Mouse (Mus musculus): ENCODE results near the gene Scfd2. TPM values are rescaled to one million over a fixed set of nuclear protein-coding genes. Genes with fewer than 3 reads are reported as not detected.
A peak's percentile ranks its signal among the peaks of the same experiment; 100 is the strongest.

Gene Scfd2
- polyA plus RNA-seq, 1 experiment from 2014 or later = 14.4 TPM

GRCm38 (mm10) chr5:74530785-74531184 lies 774 bp downstream of the Scfd2 start:
- no peaks in the 10 kb centered on the region for H3K27me3 ChIP-seq (ENCODE audit: control insufficient read depth, insufficient read depth, low read length)
- WGBS = 17% methylated on average over 16 of the region's 16 CpGs
- H3K4me2 ChIP-seq (ENCODE audit: low read length) = peak overlapping the region; percentile 86
- no peak overlapping the region for H3K27ac ChIP-seq (replicated peaks in 1 of 2; ENCODE audit: control insufficient read depth in 1 of 2, insufficient read depth in 1 of 2, low read depth in 2 of 2, low read length in 2 of 2)
- peak overlapping the region; percentile 73 to 90 for H3K4me3 ChIP-seq (ENCODE audit: control insufficient read depth in 1 of 2, insufficient read depth in 1 of 2, low read depth in 1 of 2, low read length in 2 of 2)
- peaks cover 9 to 16% of the 10 kb centered on the region in 2 experiments for H3K4me1 ChIP-seq (ENCODE audit: control insufficient read depth in 2 of 2, insufficient read depth in 2 of 2, low read length in 2 of 2)
- no peaks in the 10 kb centered on the region for H3K36me3 ChIP-seq (ENCODE audit: control insufficient read depth, insufficient read depth, low read length)
- peak overlapping the region; percentile 69 for H3K9ac ChIP-seq (ENCODE audit: low read length)
- ATAC-seq (ENCODE audit: insufficient number of reproducible peaks, insufficient read depth, low FRiP score, low read depth) = no peak
- H3K9me3 ChIP-seq (ENCODE audit: control insufficient read depth, low read length) = no peaks in the 10 kb centered on the region

GRCm38 (mm10) chr5:74527025-74527424 lies 4.5 kb downstream of the Scfd2 start:
- H3K4me3 ChIP-seq (ENCODE audit: control insufficient read depth in 1 of 2, insufficient read depth in 1 of 2, low read depth in 1 of 2, low read length in 2 of 2) = no peak overlapping the region
- H3K27me3 ChIP-seq (ENCODE audit: control insufficient read depth, insufficient read depth, low read length) = no peaks in the 10 kb centered on the region
- no peaks in the 10 kb centered on the region for H3K9me3 ChIP-seq (ENCODE audit: control insufficient read depth, low read length)
- 77% methylated on average over 5 of the region's 5 CpGs for WGBS
- H3K4me2 ChIP-seq (ENCODE audit: low read length) = no peak overlapping the region
- peaks cover 8 to 14% of the 10 kb centered on the region in 2 experiments for H3K4me1 ChIP-seq (ENCODE audit: control insufficient read depth in 2 of 2, insufficient read depth in 2 of 2, low read length in 2 of 2)
- no peak for ATAC-seq (ENCODE audit: insufficient number of reproducible peaks, insufficient read depth, low FRiP score, low read depth)
- no peak overlapping the region for H3K27ac ChIP-seq (replicated peaks in 1 of 2; ENCODE audit: control insufficient read depth in 1 of 2, insufficient read depth in 1 of 2, low read depth in 2 of 2, low read length in 2 of 2)
- H3K9ac ChIP-seq (ENCODE audit: low read length) = no peak overlapping the region
- H3K36me3 ChIP-seq (ENCODE audit: control insufficient read depth, insufficient read depth, low read length) = no peaks in the 10 kb centered on the region

DNA sequence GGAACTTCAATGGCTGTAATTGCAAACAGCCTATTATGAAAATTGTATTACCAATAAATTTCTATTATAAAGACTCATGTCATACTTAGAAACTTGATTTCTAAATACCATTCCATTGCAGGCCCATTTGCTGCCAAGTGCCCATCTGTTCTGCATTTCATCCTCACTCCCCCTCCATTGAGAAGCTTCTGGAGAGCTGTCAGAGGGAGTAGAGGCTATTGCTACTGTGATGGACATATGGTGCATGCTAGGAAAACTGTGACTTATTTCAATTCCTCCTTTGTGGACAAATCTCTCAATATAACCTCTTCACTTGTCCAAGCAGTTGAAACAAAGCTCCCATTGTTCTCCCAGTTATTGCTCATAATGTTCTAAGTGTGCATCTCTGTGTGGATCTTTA lies 19.9 kb downstream of the Scfd2 start:
- H3K9ac ChIP-seq (ENCODE audit: low read length) = no peak overlapping the region
- no peaks in the 10 kb centered on the region for H3K9me3 ChIP-seq (ENCODE audit: control insufficient read depth, low read length)
- no peak for ATAC-seq (ENCODE audit: insufficient number of reproducible peaks, insufficient read depth, low FRiP score, low read depth)
- H3K4me2 ChIP-seq (ENCODE audit: low read length) = no peak overlapping the region
- H3K4me1 ChIP-seq (ENCODE audit: control insufficient read depth in 2 of 2, insufficient read depth in 2 of 2, low read length in 2 of 2) = no peaks in the 10 kb centered on the region
- H3K27ac ChIP-seq (replicated peaks in 1 of 2; ENCODE audit: control insufficient read depth in 1 of 2, insufficient read depth in 1 of 2, low read depth in 2 of 2, low read length in 2 of 2) = no peak overlapping the region
- H3K27me3 ChIP-seq (ENCODE audit: control insufficient read depth, insufficient read depth, low read length) = no peaks in the 10 kb centered on the region
- H3K36me3 ChIP-seq (ENCODE audit: control insufficient read depth, insufficient read depth, low read length) = no peaks in the 10 kb centered on the region
- no peak overlapping the region for H3K4me3 ChIP-seq (ENCODE audit: control insufficient read depth in 1 of 2, insufficient read depth in 1 of 2, low read depth in 1 of 2, low read length in 2 of 2)

DNA sequence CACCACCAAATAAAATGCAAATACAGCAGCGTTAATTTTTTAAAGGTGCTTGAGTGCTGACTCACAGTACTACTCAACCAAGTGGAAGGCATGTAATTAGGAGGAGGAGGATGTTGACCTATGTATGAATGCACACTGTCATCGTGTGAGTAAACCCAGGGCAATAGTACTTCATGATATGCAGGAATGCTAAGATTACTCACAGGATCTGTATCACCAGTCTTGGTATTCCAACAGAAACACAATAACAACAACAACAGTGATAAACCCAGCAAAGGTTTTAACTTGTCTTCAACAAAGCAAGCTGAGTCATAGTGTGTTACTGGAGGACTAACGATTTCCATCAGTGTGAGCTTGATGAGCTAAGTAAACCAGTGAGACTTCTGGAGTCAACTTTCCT lies 38.9 kb downstream of the Scfd2 start:
- Histone ChIP-seq H3K27me3 (ENCODE audit: control insufficient read depth, insufficient read depth, low read length) (no peaks in the 10 kb centered on the region), H3K36me3 (ENCODE audit: control insufficient read depth, insufficient read depth, low read length) (no peaks in the 10 kb centered on the region), H3K4me3 (ENCODE audit: control insufficient read depth in 1 of 2, insufficient read depth in 1 of 2, low read depth in 1 of 2, low read length in 2 of 2) (no peak overlapping the region), H3K4me2 (ENCODE audit: low read length) (no peak overlapping the region), H3K9me3 (ENCODE audit: control insufficient read depth, low read length) (no peaks in the 10 kb centered on the region), H3K27ac (replicated peaks in 1 of 2; ENCODE audit: control insufficient read depth in 1 of 2, insufficient read depth in 1 of 2, low read depth in 2 of 2, low read length in 2 of 2) (no peak overlapping the region), H3K9ac (ENCODE audit: low read length) (no peak overlapping the region), H3K4me1 (ENCODE audit: control insufficient read depth in 2 of 2, insufficient read depth in 2 of 2, low read length in 2 of 2) (no peaks in the 10 kb centered on the region)
- ATAC-seq (ENCODE audit: insufficient number of reproducible peaks, insufficient read depth, low FRiP score, low read depth) = no peak
- 73% methylated on average over 3 of the region's 3 CpGs for WGBS

DNA sequence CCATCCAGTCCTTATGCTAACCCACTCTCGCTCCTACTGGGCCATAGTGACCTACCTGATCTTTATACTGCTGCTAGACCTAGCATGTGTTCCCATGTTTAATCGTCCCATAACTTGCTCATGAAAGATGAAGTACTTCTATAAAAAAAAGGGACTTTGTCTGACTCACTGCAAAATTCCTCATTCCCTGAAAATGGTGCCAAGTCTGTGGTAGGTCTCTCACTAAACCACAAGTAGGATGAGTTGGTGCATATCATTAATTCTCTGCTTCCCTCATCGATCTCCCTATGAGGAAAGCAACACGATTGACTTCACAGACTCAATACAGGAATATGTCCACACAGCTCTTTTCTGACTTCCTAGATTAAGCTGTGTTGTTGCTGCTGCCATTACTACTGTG lies 46.9 kb downstream of the Scfd2 start:
- H3K4me3 ChIP-seq (ENCODE audit: control insufficient read depth in 1 of 2, insufficient read depth in 1 of 2, low read depth in 1 of 2, low read length in 2 of 2) = no peak overlapping the region
- 84% methylated on average over 4 of the region's 4 CpGs for WGBS
- H3K4me2 ChIP-seq (ENCODE audit: low read length) = no peak overlapping the region
- H3K9me3 ChIP-seq (ENCODE audit: control insufficient read depth, low read length) = no peaks in the 10 kb centered on the region
- peaks cover 0 to 4% of the 10 kb centered on the region in 2 experiments; a peak in 3 of 4 replicates for H3K4me1 ChIP-seq (ENCODE audit: control insufficient read depth in 2 of 2, insufficient read depth in 2 of 2, low read length in 2 of 2)
- H3K27me3 ChIP-seq (ENCODE audit: control insufficient read depth, insufficient read depth, low read length) = no peaks in the 10 kb centered on the region
- H3K36me3 ChIP-seq (ENCODE audit: control insufficient read depth, insufficient read depth, low read length) = no peaks in the 10 kb centered on the region
- H3K27ac ChIP-seq (replicated peaks in 1 of 2; ENCODE audit: control insufficient read depth in 1 of 2, insufficient read depth in 1 of 2, low read depth in 2 of 2, low read length in 2 of 2) = no peak overlapping the region
- no peak overlapping the region for H3K9ac ChIP-seq (ENCODE audit: low read length)
- ATAC-seq (ENCODE audit: insufficient number of reproducible peaks, insufficient read depth, low FRiP score, low read depth) = no peak

GRCm38 (mm10) chr5:74482633-74483032 lies 48.9 kb downstream of the Scfd2 start:
- Histone ChIP-seq H3K4me1 (ENCODE audit: control insufficient read depth in 2 of 2, insufficient read depth in 2 of 2, low read length in 2 of 2) (peaks cover 0 to 10% of the 10 kb centered on the region in 2 experiments; a peak in 3 of 4 replicates), H3K27ac (replicated peaks in 1 of 2; ENCODE audit: control insufficient read depth in 1 of 2, insufficient read depth in 1 of 2, low read depth in 2 of 2, low read length in 2 of 2) (no peak overlapping the region), H3K4me2 (ENCODE audit: low read length) (no peak overlapping the region), H3K36me3 (ENCODE audit: control insufficient read depth, insufficient read depth, low read length) (no peaks in the 10 kb centered on the region), H3K9ac (ENCODE audit: low read length) (no peak overlapping the region), H3K4me3 (ENCODE audit: control insufficient read depth in 1 of 2, insufficient read depth in 1 of 2, low read depth in 1 of 2, low read length in 2 of 2) (no peak overlapping the region), H3K27me3 (ENCODE audit: control insufficient read depth, insufficient read depth, low read length) (no peaks in the 10 kb centered on the region), H3K9me3 (ENCODE audit: control insufficient read depth, low read length) (no peaks in the 10 kb centered on the region)
- ATAC-seq (ENCODE audit: insufficient number of reproducible peaks, insufficient read depth, low FRiP score, low read depth) = no peak
- WGBS = 61% methylated on average over 6 of the region's 6 CpGs

GRCm38 (mm10) chr5:74482034-74482433 lies 49.5 kb downstream of the Scfd2 start:
- H3K36me3 ChIP-seq (ENCODE audit: control insufficient read depth, insufficient read depth, low read length) = no peaks in the 10 kb centered on the region
- no peak overlapping the region for H3K27ac ChIP-seq (replicated peaks in 1 of 2; ENCODE audit: control insufficient read depth in 1 of 2, insufficient read depth in 1 of 2, low read depth in 2 of 2, low read length in 2 of 2)
- H3K27me3 ChIP-seq (ENCODE audit: control insufficient read depth, insufficient read depth, low read length) = no peaks in the 10 kb centered on the region
- H3K4me2 ChIP-seq (ENCODE audit: low read length) = no peak overlapping the region
- peaks cover 4 to 14% of the 10 kb centered on the region in 2 experiments for H3K4me1 ChIP-seq (ENCODE audit: control insufficient read depth in 2 of 2, insufficient read depth in 2 of 2, low read length in 2 of 2)
- no peak overlapping the region for H3K9ac ChIP-seq (ENCODE audit: low read length)
- WGBS = 73% methylated on average over 3 of the region's 3 CpGs
- no peaks in the 10 kb centered on the region for H3K9me3 ChIP-seq (ENCODE audit: control insufficient read depth, low read length)
- no peak overlapping the region for H3K4me3 ChIP-seq (ENCODE audit: control insufficient read depth in 1 of 2, insufficient read depth in 1 of 2, low read depth in 1 of 2, low read length in 2 of 2)
- no peak for ATAC-seq (ENCODE audit: insufficient number of reproducible peaks, insufficient read depth, low FRiP score, low read depth)

- Histone ChIP-seq H3K4me1 (ENCODE audit: control insufficient read depth in 2 of 2, insufficient read depth in 2 of 2, low read length in 2 of 2) (peaks cover 4 to 14% of the 10 kb centered on the region in 2 experiments), H3K4me2 (ENCODE audit: low read length) (no peak overlapping the region), H3K27me3 (ENCODE audit: control insufficient read depth, insufficient read depth, low read length) (no peaks in the 10 kb centered on the region), H3K36me3 (ENCODE audit: control insufficient read depth, insufficient read depth, low read length) (no peaks in the 10 kb centered on the region), H3K27ac (replicated peaks in 1 of 2; ENCODE audit: control insufficient read depth in 1 of 2, insufficient read depth in 1 of 2, low read depth in 2 of 2, low read length in 2 of 2) (no peak overlapping the region; a peak in 1 of 4 replicates), H3K9me3 (ENCODE audit: control insufficient read depth, low read length) (no peaks in the 10 kb centered on the region), H3K4me3 (ENCODE audit: control insufficient read depth in 1 of 2, insufficient read depth in 1 of 2, low read depth in 1 of 2, low read length in 2 of 2) (no peak overlapping the region), H3K9ac (ENCODE audit: low read length) (no peak overlapping the region)
- WGBS = 75% methylated on average over 4 of the region's 4 CpGs
- no peak for ATAC-seq (ENCODE audit: insufficient number of reproducible peaks, insufficient read depth, low FRiP score, low read depth)
Observed at GRCm38 (mm10) chr5:74480409-74480808, 51.1 kb downstream of the Scfd2 start.

All from heart, embryonic 14.5 days (tissue).